Mouse (Mus musculus): ENCODE measurements around the gene Elovl2.

GRCm38 (mm10) chr13:41257851-41258250 lies 37.6 kb upstream of the Elovl2 start:
- no peak for TF ChIP-seq CTCF (IDR thresholded peaks at IDR 0.05; ENCODE audit: low read depth)
- TF ChIP-seq EP300 (IDR thresholded peaks at IDR 0.05; ENCODE audit: low read depth) = no peak
